Mouse (Mus musculus): ENCODE results near the gene Fsd1l. TPM values are rescaled to one million over a fixed set of nuclear protein-coding genes. Genes with fewer than 3 reads are reported as not detected.

Gene Fsd1l
- polyA plus RNA-seq (2015; fragmentation: Nextera tagmentation; extraction: Ambion mirVana) = 0.96 and 0.97 TPM in 2 replicates

DNA sequence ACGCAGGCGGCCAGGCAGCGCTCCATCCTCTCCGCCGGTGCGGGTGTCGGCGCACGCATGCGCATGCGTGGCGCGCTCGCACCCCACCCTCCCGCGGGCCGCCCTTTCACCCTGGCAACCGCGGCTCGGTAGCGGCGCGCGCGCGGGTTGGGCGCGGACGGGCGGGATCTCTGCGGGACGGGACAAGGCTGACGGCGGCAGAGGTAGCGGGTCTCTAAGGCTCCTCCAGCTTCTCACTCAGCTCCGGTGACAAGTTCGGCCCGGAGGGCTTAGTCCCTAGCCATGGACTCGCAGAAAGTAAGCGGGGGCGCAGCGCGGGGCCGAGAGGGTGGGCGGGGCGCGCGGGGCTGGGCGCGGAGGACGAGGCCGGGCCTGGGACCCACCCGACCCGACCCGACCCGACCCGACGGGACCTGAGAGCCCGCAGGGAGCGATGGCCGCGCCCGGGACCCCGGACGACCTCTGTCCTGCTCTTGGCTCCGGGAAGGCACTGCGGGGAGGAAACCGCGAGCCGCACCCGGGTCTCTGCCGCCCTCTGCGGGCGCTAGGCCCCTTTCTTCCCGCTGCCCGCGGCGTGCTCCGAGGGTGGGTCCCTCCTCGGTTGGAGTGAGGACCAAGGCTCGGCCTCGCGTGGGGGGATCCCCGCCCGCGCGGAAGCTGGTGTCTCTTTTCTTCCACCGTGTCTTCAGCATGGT is at the start of gene Fsd1l:
TSS of gene Fsd1l (plus strand) at position 156 of the 695 bp plus-strand sequence.
- peaks cover 10% of the 10 kb centered on the region for H3K27me3 ChIP-seq (ENCODE audit: insufficient read depth, low read length)
- under 1% methylated on average over 66 of the region's 88 CpGs for WGBS (ENCODE audit: insufficient replicate concordance)
- H3K9ac ChIP-seq (replicated peaks) = peak within 1 kb of the TSS; percentile 65
- H3K4me3 ChIP-seq (ENCODE audit: low read depth, low read length) = peak within 1 kb of the TSS; percentile 72
- ATAC-seq (peak; percentile 90), DNase-seq (peak; percentile 75)
- H3K36me3 ChIP-seq (replicated peaks; ENCODE audit: insufficient read depth, low read length) = no peaks in the 10 kb centered on the region
- no peak for TF ChIP-seq EP300 (IDR thresholded peaks at IDR 0.05; ENCODE audit: low read depth)
- TF ChIP-seq CTCF (IDR thresholded peaks at IDR 0.05; ENCODE audit: low read depth) = peak; percentile 48
- 0 out of 2 replicates have a peak, but pooled peaks cover 3% of the 10 kb centered on the region for H3K4me1 ChIP-seq (ENCODE audit: insufficient read depth)
- no peak within 1 kb of the TSS for H3K27ac ChIP-seq (ENCODE audit: low read depth)
- H3K9me3 ChIP-seq (ENCODE audit: low read length) = no peaks in the 10 kb centered on the region
- H3K4me2 ChIP-seq (ENCODE audit: low read depth, low read length) = peak within 1 kb of the TSS; percentile 86

DNA sequence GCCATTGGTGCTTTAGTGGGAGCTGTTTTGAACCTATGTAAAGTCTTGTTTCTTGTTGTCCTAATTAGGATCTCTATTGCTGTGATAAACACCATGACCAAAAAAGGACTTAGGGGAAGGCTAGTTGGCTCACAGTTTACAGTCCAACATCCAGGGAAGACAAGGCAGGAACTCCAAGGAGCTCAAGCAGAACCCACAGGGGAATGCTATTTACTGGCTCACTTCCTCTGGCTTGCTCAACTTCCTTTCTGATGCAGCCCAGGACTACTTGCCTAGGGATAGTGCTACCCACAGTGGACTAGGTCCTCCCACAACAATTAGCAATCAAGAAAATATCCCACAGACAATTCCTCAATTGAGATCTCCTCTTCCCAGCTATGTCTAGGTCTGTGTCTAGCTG is 43.6 kb upstream of the Fsd1l start:
- H3K9me3 ChIP-seq (ENCODE audit: low read length) = no peaks in the 10 kb centered on the region
- no peak for ATAC-seq
- H3K9ac ChIP-seq (replicated peaks) = no peak overlapping the region
- H3K27ac ChIP-seq (ENCODE audit: low read depth) = no peak overlapping the region
- H3K4me1 ChIP-seq (ENCODE audit: insufficient read depth) = peaks cover 7% of the 10 kb centered on the region
- TF ChIP-seq CTCF (IDR thresholded peaks at IDR 0.05; ENCODE audit: low read depth) = no peak
- no peak for TF ChIP-seq EP300 (IDR thresholded peaks at IDR 0.05; ENCODE audit: low read depth)
- no peak overlapping the region for H3K4me3 ChIP-seq (ENCODE audit: low read depth, low read length)
- no peak overlapping the region for H3K4me2 ChIP-seq (ENCODE audit: low read depth, low read length)
- no peak for DNase-seq
- no peaks in the 10 kb centered on the region for H3K36me3 ChIP-seq (replicated peaks; ENCODE audit: insufficient read depth, low read length)
- H3K27me3 ChIP-seq (ENCODE audit: insufficient read depth, low read length) = no peaks in the 10 kb centered on the region

DNA sequence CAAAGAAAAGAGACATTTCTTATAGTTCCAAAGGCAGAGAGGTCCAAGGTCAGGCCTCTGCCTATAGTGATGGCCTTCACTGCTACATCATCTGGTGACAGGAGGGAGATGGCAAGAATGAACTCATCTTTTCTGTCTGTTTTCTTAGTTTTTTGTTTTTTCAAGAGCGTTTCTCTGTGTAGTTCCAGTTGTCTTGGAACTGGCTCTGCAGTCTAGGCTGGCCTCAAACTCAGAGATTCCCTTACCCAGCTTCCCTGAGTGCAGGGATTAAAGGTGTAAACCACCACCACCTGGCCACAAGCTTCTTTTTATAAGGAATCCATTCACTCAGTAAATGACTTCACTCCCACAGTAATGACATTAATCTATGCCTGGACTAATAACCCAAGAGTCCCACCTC is 42.3 kb upstream of the Fsd1l start:
- Histone ChIP-seq H3K36me3 (replicated peaks; ENCODE audit: insufficient read depth, low read length) (no peaks in the 10 kb centered on the region), H3K4me1 (ENCODE audit: insufficient read depth) (peaks cover 7% of the 10 kb centered on the region), H3K4me2 (ENCODE audit: low read depth, low read length) (no peak overlapping the region), H3K9me3 (ENCODE audit: low read length) (no peaks in the 10 kb centered on the region), H3K27ac (ENCODE audit: low read depth) (no peak overlapping the region), H3K9ac (replicated peaks) (no peak overlapping the region), H3K4me3 (ENCODE audit: low read depth, low read length) (no peak overlapping the region), H3K27me3 (ENCODE audit: insufficient read depth, low read length) (no peaks in the 10 kb centered on the region)
- TF ChIP-seq CTCF (IDR thresholded peaks at IDR 0.05; ENCODE audit: low read depth) (no peak), EP300 (IDR thresholded peaks at IDR 0.05; ENCODE audit: low read depth) (no peak)
- WGBS (ENCODE audit: insufficient replicate concordance) = 81% methylated on average over 1 of the region's 1 CpGs
- ATAC-seq (no peak), DNase-seq (no peak)

DNA sequence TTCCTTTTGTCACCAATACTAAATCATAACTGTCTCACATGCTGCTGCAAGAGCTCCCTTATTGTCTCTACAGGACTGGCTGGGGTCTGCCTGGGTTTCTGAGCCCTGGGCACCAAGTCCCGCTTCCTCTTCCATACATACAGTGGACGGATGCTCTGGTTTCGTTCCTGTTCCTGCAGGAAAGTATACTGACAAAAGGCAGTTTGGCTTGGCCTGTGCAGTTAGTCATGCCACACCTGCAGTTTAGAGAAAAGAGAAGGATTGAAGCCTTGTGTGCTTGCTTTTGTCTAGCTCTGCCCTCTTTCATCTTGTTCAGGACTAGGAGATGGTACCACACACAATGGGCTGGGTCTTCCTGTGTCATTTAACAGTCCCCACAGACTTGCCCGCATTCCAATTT is 41.8 kb upstream of the Fsd1l start:
- Histone ChIP-seq H3K4me2 (ENCODE audit: low read depth, low read length) (no peak overlapping the region), H3K9ac (replicated peaks) (no peak overlapping the region), H3K4me3 (ENCODE audit: low read depth, low read length) (no peak overlapping the region), H3K27ac (ENCODE audit: low read depth) (no peak overlapping the region), H3K36me3 (replicated peaks; ENCODE audit: insufficient read depth, low read length) (no peaks in the 10 kb centered on the region), H3K27me3 (ENCODE audit: insufficient read depth, low read length) (no peaks in the 10 kb centered on the region), H3K4me1 (ENCODE audit: insufficient read depth) (peaks cover 7% of the 10 kb centered on the region), H3K9me3 (ENCODE audit: low read length) (no peaks in the 10 kb centered on the region)
- TF ChIP-seq EP300 (IDR thresholded peaks at IDR 0.05; ENCODE audit: low read depth) = no peak
- no peak for TF ChIP-seq CTCF (IDR thresholded peaks at IDR 0.05; ENCODE audit: low read depth)
- DNase-seq (no peak), ATAC-seq (no peak)
- 73% methylated on average over 4 of the region's 4 CpGs for WGBS (ENCODE audit: insufficient replicate concordance)

DNA sequence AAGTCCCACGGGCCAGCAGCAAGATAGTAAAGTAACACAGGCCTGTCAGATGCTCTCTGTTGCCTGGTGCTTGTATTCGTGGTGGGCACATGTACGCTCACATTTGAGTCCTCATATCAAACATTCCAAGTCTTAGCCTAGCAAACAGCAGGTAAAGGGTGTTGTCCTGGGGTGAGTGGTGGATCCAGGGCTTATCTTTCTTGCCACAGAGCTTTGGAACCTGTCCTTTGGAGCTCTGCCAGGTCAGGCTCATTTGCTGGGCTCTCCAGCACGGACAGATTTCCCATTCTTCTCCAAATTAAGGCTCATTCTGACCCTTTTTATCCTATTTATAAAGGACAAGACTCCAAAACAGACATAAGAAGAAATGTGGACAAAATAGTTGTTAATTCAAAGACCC is 41.1 kb upstream of the Fsd1l start:
- Histone ChIP-seq H3K36me3 (replicated peaks; ENCODE audit: insufficient read depth, low read length) (no peaks in the 10 kb centered on the region), H3K9ac (replicated peaks) (no peak overlapping the region), H3K4me3 (ENCODE audit: low read depth, low read length) (no peak overlapping the region), H3K27me3 (ENCODE audit: insufficient read depth, low read length) (no peaks in the 10 kb centered on the region), H3K27ac (ENCODE audit: low read depth) (no peak overlapping the region), H3K9me3 (ENCODE audit: low read length) (no peaks in the 10 kb centered on the region), H3K4me2 (ENCODE audit: low read depth, low read length) (no peak overlapping the region), H3K4me1 (ENCODE audit: insufficient read depth) (peaks cover 7% of the 10 kb centered on the region)
- peak; percentile 41 for DNase-seq
- ATAC-seq = no peak
- WGBS (ENCODE audit: insufficient replicate concordance) = 52% methylated on average over 4 of the region's 4 CpGs
- TF ChIP-seq EP300 (IDR thresholded peaks at IDR 0.05; ENCODE audit: low read depth) (no peak), CTCF (IDR thresholded peaks at IDR 0.05; ENCODE audit: low read depth) (no peak)

DNA sequence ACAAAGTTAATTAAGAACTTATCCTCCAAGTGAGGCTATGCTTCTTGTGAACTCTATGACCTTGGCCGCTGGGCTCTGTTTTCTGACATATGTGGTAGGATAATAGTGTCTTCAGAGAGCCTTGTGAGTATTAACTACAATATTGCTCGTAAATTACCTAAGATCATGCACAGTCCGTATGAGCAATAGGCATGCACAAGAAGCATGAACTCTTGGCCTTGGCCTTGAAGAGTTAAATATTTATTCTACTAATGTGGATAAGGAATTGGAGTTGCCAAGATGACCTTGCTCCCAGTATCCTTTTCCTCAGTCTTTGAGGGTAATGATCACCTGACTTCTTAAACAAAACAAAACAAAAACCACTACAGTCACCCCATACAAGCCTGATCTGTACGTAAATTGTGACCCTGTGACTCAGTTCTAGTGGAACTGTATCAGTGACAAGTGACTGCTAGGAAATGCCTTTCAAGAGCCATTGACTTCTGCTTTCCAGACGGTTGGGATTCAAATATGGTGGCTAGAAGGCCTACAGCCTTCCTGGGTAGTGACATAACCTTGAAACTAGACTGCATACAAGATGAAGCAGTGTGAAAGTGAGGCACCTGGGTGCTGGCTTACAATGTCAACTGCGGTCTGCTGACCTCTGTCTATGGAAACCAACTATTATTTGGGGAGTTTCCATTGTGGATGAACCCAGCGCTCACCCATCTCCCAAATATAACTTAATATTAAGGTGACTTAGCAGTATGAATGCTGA is 40.4 kb upstream of the Fsd1l start:
- Histone ChIP-seq H3K27ac (ENCODE audit: low read depth) (no peak overlapping the region), H3K9me3 (ENCODE audit: low read length) (no peaks in the 10 kb centered on the region), H3K4me2 (ENCODE audit: low read depth, low read length) (no peak overlapping the region), H3K9ac (replicated peaks) (no peak overlapping the region), H3K36me3 (replicated peaks; ENCODE audit: insufficient read depth, low read length) (no peaks in the 10 kb centered on the region), H3K4me3 (ENCODE audit: low read depth, low read length) (no peak overlapping the region), H3K27me3 (ENCODE audit: insufficient read depth, low read length) (no peaks in the 10 kb centered on the region), H3K4me1 (ENCODE audit: insufficient read depth) (peaks cover 7% of the 10 kb centered on the region)
- TF ChIP-seq EP300 (IDR thresholded peaks at IDR 0.05; ENCODE audit: low read depth) (no peak), CTCF (IDR thresholded peaks at IDR 0.05; ENCODE audit: low read depth) (no peak)
- DNase-seq (no peak), ATAC-seq (no peak)
- 64% methylated on average over 7 of the region's 7 CpGs for WGBS (ENCODE audit: insufficient replicate concordance)
